Mouse (Mus musculus): ENCODE measurements around the gene Esp16. TPM values are rescaled to one million over a fixed set of nuclear protein-coding genes. Genes with fewer than 3 reads are reported as not detected.

The Esp16 gene
- not detected for total RNA-seq (2023)

DNA sequence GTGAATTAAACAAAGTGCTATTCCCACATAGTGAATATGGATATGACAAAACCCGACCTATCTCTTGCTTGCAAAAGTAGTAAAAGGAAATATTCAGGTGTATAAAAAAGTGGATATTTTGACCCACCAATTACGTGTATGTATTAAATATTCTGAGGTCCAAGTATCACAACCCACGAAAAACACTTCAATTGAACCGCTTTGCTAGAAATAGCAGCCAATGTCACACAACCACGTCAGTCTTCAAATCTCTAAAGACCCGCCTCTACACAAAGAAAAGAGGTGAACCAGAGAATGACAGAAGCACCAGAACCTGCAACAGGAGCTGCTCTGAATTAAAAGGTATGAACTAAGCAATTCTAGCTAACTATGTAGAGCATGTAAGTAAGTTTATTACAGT lies at the start of gene Esp16:
Gene Esp16 (plus strand): TSS at position 301 of the 400 bp plus-strand sequence.

Other genes starting within 250 kb of the Esp16 start
- not detected for gene Esp18, start 129.8 kb upstream of the Esp16 start, total RNA-seq (2023)
- gene Esp15, start 104.8 kb downstream of the Esp16 start, total RNA-seq (2023) = not detected

Measured in monocyte, adult 59 days (primary cell).